Mouse (Mus musculus) erythroblast, embryonic 14.5 days (primary cell): ENCODE results near the gene Ece1. TPM values are rescaled to one million over a fixed set of nuclear protein-coding genes. Genes with fewer than 3 reads are reported as not detected.

Experiments
- H3K27me3 ChIP-seq: 2 replicates; pipeline ENCODE4 v1.6.1; 2012; ENCODE audit warnings: inconsistent platforms; ENCODE audit not compliant: control insufficient read depth
- H3K36me3 ChIP-seq: 2 replicates; pipeline ENCODE4 v1.6.1; 2012; ENCODE audit warnings: mild to moderate bottlenecking, inconsistent platforms; ENCODE audit not compliant: control insufficient read depth
- H3K4me1 ChIP-seq: 2 replicates; pipeline ENCODE4 v1.6.1; 2012; ENCODE audit warnings: inconsistent platforms; ENCODE audit not compliant: control insufficient read depth
- H3K4me3 ChIP-seq: replicated peaks from 2 replicates; pipeline ENCODE3; 2012; ENCODE audit warnings: moderate library complexity, mild to moderate bottlenecking, inconsistent platforms
- H3K9me3 ChIP-seq: 2 replicates; pipeline ENCODE4 v1.6.1; 2012; ENCODE audit warnings: low read length, inconsistent platforms, mixed read lengths; ENCODE audit not compliant: control insufficient read depth
- GATA1 ChIP-seq: IDR thresholded peaks from 2 replicates; pipeline ENCODE4 v1.6.1; 2012; ENCODE audit warnings: low read length, inconsistent platforms, mixed read lengths
- TAL1 ChIP-seq: IDR thresholded peaks from 3 replicates; pipeline ENCODE4 v1.6.1; 2012; ENCODE audit warnings: low read length, inconsistent platforms, mixed read lengths
- polyA plus RNA-seq: library from polyadenylated mRNA; stranded (reverse); fragments of >175 nt; gene quantifications from 2 replicates; pipeline ENCODE4 v1.2.3, GENCODE M21; 2012

The Ece1 gene
- polyA plus RNA-seq, 1 experiment: 1.1 TPM

DNA sequence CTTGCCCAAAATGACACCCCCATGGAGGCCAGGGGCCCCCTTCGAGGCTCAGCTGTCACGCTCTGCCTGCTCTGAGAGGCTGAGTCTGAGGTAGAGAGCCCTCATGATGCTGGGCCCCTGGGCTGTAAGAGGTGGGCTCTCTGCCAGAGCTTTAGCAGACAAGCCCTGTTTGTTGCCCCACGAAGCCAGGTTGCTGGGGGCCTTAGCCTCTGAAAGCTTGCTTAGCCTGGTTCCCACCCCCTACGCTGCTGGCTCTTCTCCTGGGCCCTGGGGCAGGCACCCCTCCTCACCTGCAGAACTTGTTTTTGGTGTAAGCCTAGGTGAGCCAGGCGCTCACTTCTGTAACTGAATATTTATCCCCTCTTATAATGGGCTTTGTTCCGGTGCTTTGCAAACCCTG, 55.6 kb downstream of the Ece1 start:
- Histone ChIP-seq H3K9me3 (no peaks in the 10 kb centered on the region), H3K36me3 (peaks cover 5% of the 10 kb centered on the region; the same call in 1 of the 2 replicates), H3K27me3 (peaks cover 15% of the 10 kb centered on the region), H3K4me3 (no peak overlapping the region), H3K4me1 (peaks cover 43% of the 10 kb centered on the region)
- no peak for TF ChIP-seq TAL1

DNA sequence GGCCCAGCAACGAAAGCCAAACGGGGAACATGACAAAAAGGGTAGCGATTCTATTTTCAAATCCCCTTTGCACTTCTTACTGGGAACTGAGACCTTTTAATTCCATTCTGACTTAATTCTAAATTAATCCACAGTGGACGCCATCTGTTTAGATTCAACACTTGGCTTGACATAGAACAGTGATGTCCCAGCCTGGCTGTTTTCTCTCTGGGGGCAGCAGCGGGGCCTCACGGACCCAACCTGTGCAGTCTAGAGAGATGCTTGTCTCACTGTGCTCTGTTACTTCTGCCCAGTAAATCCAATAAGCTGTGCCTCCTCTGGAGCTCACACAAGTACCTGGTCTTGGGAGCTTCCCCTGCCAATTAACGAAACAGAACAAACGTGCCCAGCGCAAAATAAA, 56.5 kb downstream of the Ece1 start:
- TF ChIP-seq GATA1 (no peak), TAL1 (no peak)
- peaks cover 13% of the 10 kb centered on the region for H3K27me3 ChIP-seq

DNA sequence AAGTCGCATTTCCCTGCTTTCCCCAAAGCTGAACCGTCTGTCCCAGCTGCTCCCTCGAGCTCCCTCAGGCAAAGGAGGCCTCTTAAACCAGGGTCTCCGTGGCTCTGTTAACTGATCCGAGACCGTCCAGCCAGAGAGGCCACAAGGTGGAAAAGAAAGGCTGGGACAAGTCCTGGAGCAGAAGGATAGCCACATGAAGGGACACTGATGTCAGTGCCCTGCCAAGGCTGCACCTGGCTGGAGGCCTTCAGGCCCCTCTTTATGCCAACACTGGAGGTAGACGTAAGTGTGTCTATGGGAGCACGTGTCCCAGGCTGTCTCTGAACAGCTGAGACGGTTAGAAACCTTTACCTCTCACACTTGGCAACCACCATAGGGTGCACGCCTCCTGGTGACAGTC, 57.1 kb downstream of the Ece1 start:
- H3K4me3 ChIP-seq: no peak overlapping the region
- TF ChIP-seq TAL1 (no peak), GATA1 (no peak)
- peaks cover 11% of the 10 kb centered on the region; the same call in 1 of the 2 replicates for H3K36me3 ChIP-seq
- peaks cover 28% of the 10 kb centered on the region for H3K4me1 ChIP-seq
- peaks cover 9% of the 10 kb centered on the region for H3K27me3 ChIP-seq
- H3K9me3 ChIP-seq: no peaks in the 10 kb centered on the region

More for the DNA sequence above, 56.5 kb downstream of the Ece1 start:
- Histone ChIP-seq H3K36me3 (peaks cover 7% of the 10 kb centered on the region; the same call in 1 of the 2 replicates), H3K4me1 (peaks cover 33% of the 10 kb centered on the region), H3K9me3 (no peaks in the 10 kb centered on the region), H3K4me3 (no peak overlapping the region)

DNA sequence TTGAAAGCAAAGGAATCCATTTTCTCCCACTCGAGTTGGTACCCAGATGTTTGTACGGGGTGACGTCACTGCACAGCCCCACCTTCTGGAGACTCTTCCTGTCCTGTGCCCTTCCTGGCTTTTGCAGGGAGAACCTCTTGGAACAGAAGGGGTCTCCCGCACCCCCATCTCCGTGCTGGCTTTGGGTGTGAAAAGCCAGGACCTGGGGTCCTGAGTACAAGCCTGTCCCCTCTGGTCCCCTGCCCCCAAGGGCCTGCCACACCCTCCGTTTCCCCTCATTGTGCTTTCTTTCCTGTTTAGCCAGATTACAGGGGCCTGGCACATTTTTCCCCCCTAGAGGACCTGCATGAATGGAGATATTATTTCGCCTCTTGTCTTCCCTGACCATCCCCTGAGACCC, 58.0 kb downstream of the Ece1 start:
- Histone ChIP-seq H3K9me3 (no peaks in the 10 kb centered on the region), H3K4me3 (no peak overlapping the region), H3K27me3 (peaks cover 9% of the 10 kb centered on the region), H3K36me3 (peaks cover 11% of the 10 kb centered on the region; the same call in 1 of the 2 replicates), H3K4me1 (peaks cover 20% of the 10 kb centered on the region)
- TF ChIP-seq GATA1: no peak
- TF ChIP-seq TAL1: no peak

DNA sequence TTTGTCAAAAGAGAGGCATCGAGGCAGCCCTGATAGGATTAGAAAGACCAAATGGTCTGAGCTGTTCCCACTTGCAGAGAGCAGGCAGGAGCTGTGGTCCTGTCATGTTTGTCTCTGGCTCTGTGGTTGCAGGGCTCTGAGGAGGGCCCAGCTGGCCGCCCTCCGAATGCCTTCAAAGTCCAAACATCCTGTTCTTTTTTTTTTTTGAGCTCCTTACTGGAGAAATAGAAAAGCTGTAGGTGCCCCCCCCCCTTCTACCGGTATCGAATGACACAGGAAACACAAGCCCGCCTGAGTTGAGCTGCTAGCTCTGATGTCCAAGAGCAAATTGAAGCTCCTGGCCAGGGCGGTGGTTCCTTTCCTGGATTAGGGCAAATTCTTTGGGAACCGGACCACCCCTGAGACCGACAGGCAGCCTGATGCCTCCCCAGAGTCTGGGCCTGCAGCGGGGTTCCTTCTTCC, 58.5 kb downstream of the Ece1 start:
- no peaks in the 10 kb centered on the region for H3K9me3 ChIP-seq
- TF ChIP-seq GATA1 (no peak), TAL1 (no peak)
- H3K36me3 ChIP-seq: peaks cover 11% of the 10 kb centered on the region; the same call in 1 of the 2 replicates
- peaks cover 19% of the 10 kb centered on the region for H3K4me1 ChIP-seq
- peaks cover 9% of the 10 kb centered on the region for H3K27me3 ChIP-seq
- no peak overlapping the region for H3K4me3 ChIP-seq

DNA sequence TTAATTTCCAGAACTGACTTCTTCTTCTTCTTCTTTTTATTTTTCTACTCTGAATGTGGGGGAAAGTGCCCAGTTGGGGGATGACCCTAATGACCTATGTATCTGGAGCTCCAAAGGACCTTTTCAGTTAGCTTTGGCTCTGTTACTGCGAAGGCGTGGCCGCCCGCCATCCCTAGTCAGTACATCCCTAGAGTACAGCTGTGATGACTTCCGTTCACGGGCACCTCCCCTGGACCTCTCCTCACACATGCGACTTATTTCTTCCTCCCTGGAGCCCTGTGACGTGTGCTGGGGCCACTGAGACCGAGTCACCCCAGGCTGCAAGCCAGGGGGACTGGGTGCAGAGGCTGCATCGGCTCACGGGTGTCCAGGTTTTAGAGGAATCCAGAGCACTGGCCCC, 59.5 kb downstream of the Ece1 start:
- H3K36me3 ChIP-seq: peaks cover 17% of the 10 kb centered on the region
- no peak for TF ChIP-seq TAL1
- TF ChIP-seq GATA1: no peak
- peaks cover 9% of the 10 kb centered on the region for H3K27me3 ChIP-seq
- H3K9me3 ChIP-seq: no peaks in the 10 kb centered on the region
- no peak overlapping the region for H3K4me3 ChIP-seq
- H3K4me1 ChIP-seq: peaks cover 23% of the 10 kb centered on the region

DNA sequence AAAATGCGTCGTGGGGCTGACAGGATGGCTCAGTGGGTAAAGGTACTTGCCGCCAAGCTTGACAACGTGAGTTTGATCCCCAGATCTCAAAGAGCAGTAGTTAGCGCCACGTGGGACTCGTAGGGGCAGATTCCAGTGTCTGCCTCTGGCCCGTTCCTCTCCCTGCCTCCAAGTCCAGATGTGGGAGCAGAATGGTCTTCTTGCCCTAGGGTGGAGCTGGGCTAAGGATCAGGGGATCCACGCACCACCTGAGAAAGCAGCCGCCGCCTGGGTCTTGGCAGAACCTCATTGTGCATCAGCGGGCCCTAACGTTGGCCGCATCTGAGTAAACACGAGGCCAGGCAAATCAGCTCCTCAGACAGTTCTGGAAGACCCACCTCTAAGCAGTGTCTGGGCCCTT, 61.0 kb downstream of the Ece1 start:
- H3K27me3 ChIP-seq: peaks cover 9% of the 10 kb centered on the region
- peaks cover 31% of the 10 kb centered on the region for H3K4me1 ChIP-seq
- no peaks in the 10 kb centered on the region for H3K9me3 ChIP-seq
- TF ChIP-seq TAL1: no peak
- no peak for TF ChIP-seq GATA1
- no peak overlapping the region for H3K4me3 ChIP-seq
- peaks cover 24% of the 10 kb centered on the region for H3K36me3 ChIP-seq

DNA sequence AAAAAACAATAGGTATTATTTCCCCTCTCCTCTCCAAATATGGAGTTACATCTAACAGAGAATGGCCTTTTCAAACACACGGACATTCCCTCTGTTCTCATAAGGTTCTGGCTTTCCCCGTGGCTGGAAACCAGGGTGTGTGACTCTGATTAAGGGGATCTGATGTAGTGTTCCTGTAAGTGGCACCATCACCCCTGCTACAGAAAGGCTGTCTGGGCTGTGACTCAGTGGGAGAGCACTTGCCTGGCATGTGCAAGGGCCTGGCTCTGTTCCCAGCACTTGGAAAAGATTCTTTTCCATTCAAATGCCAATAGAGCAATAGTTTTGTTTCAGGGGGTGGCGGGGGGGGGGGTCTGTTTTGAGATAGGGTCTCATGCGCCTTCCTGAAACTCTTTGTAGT, 63.1 kb downstream of the Ece1 start:
- Histone ChIP-seq H3K27me3 (peaks cover 3% of the 10 kb centered on the region), H3K9me3 (no peaks in the 10 kb centered on the region), H3K4me3 (no peak overlapping the region), H3K36me3 (peaks cover 39% of the 10 kb centered on the region), H3K4me1 (peaks cover 46% of the 10 kb centered on the region)
- TF ChIP-seq TAL1 (no peak), GATA1 (no peak)

DNA sequence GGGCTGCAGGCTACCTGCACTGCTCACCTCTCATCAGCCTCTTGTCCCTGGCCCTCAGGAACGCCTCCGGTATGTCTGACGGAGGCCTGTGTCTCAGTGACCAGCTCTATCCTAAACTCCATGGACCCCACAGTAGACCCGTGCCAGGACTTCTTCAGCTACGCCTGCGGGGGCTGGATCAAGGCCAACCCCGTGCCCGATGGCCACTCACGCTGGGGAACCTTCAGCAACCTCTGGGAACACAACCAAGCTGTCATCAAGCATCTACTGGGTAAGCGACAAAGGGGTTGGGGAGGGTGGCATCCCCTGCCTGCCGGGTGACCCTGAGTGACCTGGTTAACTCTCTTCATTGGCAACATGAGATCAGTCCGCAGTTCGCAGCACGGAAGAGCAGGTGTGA, 64.1 kb downstream of the Ece1 start:
- no peak for TF ChIP-seq TAL1
- no peak for TF ChIP-seq GATA1
- Histone ChIP-seq H3K4me3 (no peak overlapping the region), H3K36me3 (peaks cover 39% of the 10 kb centered on the region), H3K27me3 (no peaks in the 10 kb centered on the region), H3K9me3 (no peaks in the 10 kb centered on the region), H3K4me1 (peaks cover 56% of the 10 kb centered on the region)

DNA sequence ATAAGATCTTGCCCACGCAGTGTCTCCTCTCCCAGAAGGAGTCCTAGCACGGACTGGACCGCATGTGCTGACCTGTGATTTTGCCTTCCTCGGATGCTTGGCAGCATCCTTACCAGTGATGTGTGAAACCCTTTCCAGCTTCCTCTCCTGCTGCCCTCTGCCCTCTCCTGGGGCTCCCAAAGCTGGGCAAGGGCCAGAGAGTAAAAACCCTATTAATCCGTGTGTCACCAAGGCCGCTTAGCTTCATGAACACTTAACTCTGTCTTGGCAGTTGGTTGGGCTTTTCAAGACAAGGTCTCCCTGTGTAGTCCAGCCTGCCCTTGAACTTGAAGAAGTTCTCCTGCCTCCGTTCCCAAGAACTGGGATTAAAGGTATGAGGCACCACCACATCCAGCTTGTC, 65.1 kb downstream of the Ece1 start:
- Histone ChIP-seq H3K4me1 (peaks cover 61% of the 10 kb centered on the region), H3K27me3 (no peaks in the 10 kb centered on the region), H3K36me3 (peaks cover 35% of the 10 kb centered on the region), H3K9me3 (no peaks in the 10 kb centered on the region), H3K4me3 (no peak overlapping the region)
- TF ChIP-seq GATA1 (no peak), TAL1 (no peak)
